Mouse (Mus musculus) left cerebral cortex, postnatal 14 days (tissue): Measurements from ENCODE around the gene Tec. TPM values are rescaled to one million over a fixed set of nuclear protein-coding genes. Genes with fewer than 3 reads are reported as not detected.

Experiments used
- DNase-seq, 2 experiments: peaks; one replicate each; pipeline ENCODE4 v3.0.0; 2021 to 2022; ENCODE audit warnings: low spot score in 2 of 2, mixed read lengths in 1 of 2
- intact Hi-C: fragments of 180-260 bp; cut with DNase I; formaldehyde crosslinking; loops from one replicate; pipeline ENCODE4 v1.15.1; 2025
- total RNA-seq, 2 experiments: library from RNA; stranded (reverse); gene quantifications; 2 replicates each; pipeline ENCODE4 v1.2.3; 2021

Tec gene
- total RNA-seq, 2 experiments from 2014 or later, result 5.6 to 7.3 TPM

DNA sequence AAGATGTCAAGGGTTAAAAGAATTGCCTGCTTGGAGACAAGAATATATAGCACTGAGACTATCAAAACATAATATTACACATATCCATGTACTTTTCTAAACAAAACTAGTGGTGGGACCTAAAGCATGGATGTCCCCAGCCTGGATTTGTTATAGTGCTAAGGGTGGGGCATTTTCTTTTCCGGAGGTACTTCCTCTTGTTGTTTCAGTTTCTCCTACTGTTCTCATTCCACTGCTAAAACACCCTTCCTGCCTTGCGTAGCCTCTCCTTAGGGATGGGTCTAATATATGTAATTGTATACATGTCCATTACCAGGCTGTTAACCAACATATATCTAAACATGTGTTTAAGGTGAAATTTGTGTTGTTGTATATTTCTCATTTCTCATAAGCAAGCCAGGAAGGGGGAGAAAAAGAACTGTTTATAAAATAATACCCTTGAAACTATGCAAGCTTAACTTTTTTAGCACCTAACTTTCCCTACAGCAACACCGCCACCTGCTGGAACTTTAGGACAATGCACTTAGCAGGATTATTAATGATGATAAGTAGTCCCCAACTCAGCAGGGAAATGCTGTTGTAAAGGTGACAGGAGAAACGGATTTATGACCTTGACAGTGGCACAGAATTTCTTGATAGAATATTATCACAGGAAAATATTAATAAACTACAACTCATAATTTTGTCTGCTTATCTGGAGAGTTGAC is 157.6 kb downstream of the Tec start:
- intact Hi-C loops, result loop anchor here (10.0 kb wide), 1 partner anchor 156 kb away; the partner anchor contains the start of gene Nfxl1
- peak; percentile 53 to 83 for DNase-seq

DNA sequence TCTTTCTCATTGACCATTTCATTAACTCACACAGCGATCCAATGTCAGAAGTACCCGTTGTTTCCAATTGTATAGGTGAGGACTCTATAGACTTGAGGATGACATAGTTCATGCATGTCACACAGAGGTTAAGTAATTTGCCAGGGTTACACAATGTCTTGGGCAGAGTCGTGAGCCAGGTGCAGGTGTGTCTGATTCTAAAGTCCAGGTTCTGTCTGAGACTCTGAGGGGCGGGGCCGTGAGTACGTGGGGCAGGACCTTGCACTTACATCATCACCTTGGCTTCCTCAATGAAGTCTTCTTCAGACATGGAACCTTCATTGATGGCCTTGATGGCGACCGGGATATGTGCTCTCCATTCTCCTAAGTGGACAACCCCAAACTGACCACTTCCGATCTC is 158.3 kb downstream of the Tec start:
- intact Hi-C loops, result loop anchor here (2.0 to 10.0 kb wide), 3 partner anchors 43 to 357 kb away; partner anchors contain the start of gene Nfxl1
- DNase-seq, result no peak

DNA sequence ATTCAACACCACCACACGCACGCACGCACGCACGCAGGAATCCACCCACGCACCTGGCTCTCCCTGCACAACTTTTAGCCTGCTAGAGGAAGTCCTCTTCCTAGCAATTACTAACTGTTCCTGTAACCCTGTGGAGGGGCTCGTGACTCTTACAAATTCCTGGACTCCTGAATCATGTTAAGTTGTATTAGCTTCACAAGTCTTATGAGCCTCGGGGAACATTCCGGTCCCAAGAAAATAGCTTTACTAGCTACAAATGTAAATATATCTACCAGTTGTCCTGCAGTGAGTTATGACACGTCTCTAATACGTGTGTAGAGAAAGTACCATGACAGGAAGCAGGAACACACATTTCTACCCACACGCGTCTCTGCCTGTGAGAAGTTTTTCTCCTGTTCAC is 158.8 kb downstream of the Tec start:
- intact Hi-C loops, result loop anchor here (2.0 to 5.0 kb wide), 2 partner anchors 42 to 357 kb away; no protein-coding TSS in a partner anchor
- DNase-seq, result no peak

DNA sequence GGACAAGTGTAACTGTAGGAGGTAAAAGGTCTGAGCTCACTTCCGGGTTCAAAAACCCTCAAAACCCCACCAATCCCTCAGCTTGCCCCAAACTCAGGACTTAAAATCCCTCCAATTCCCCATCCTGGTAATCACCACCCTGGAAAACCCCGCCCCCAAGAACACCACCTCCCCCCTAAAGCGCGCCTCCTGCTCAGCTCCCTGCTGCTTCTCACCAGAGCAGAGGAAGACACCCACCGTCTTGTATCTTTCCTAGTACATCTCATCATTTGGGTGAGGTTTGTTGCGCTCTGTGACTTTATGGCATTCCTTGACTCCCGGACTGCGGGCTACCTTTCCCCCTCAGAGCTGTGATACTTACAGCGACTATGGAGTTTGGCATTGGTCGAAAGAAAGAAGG is 161.6 kb downstream of the Tec start:
- DNase-seq, result no peak
- intact Hi-C loops, result loop anchor here (5.0 kb wide), 1 partner anchor 39 kb away; no protein-coding TSS in a partner anchor

DNA sequence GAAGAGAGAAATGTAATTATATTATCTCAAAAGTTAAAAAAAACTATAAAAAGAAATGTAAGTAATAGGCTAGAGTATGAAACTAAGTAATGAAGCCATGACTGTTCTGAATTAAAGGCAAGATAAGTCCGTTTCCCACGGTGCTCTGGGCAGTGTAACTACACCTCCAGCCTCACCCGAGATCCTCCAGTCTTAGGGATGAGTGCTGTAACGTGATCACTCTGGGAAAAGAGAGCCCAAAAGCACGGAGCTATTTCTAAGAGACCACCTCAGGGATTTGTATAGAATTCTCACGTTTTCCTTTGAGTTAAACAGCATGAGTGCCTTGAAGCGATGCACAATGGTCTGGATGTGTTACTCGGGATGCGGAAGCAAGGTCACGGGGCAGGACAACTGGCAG is 162.2 kb downstream of the Tec start:
- intact Hi-C loops, result loop anchor here (5.0 kb wide), 1 partner anchor 39 kb away; no protein-coding TSS in a partner anchor
- DNase-seq, result no peak

Other genes with a start within 250 kb of the Tec start
- not detected for gene Cnga1, start 224.2 kb downstream of the Tec start, total RNA-seq
- gene Nipal1, start 220.7 kb downstream of the Tec start, total RNA-seq, result not detected
- under 1 TPM; 0.24 to 0.27 TPM for gene Txk, start 115.7 kb downstream of the Tec start, total RNA-seq
- 10 to 100 TPM; 27.6 to 30.7 TPM for gene Slain2, start 45.8 kb upstream of the Tec start, total RNA-seq
- gene Gm10135, start 106.2 kb upstream of the Tec start, total RNA-seq, result not detected
- gene Slc10a4, start 138.4 kb upstream of the Tec start, total RNA-seq, result 1 to 10 TPM; 1.1 to 2.9 TPM